7 mouse cellular contexts compared by ENCODE assay signal in the genomic region with DNA sequence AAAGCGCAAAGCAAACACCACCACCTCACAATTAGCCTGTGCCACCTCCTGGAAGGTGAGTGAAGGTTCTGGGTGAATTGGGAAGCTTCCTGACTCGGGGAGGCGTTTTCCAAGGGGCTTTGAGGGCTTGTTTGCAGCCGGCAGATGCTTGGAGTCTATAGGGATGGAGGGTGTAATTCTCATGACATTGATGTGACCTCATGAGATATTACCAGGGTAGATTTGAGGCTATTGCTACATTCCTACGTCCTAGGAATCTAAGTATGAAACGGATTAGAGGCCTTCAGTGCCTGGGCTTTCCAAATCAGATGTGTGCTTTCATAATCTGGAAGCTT.
"Had no signal": no experiment of that assay in that cellular context is flagged by ENCODE, and none has a peak within 500 bp of the region (broad histone marks: within the 10 kb centered on the region; RNA-seq: fewer than 3 reads in every experiment).

No protein-coding gene starts in this region.

- H3K36me3 ChIP-seq: limb, embryonic 10.5 days; liver, embryonic 15.5 days; midbrain, embryonic 12.5 days had no signal

- H3K9me3 ChIP-seq: limb, embryonic 10.5 days; liver, embryonic 15.5 days; midbrain, embryonic 12.5 days had no signal

- H3K27ac ChIP-seq: limb, embryonic 10.5 days; liver, embryonic 15.5 days; midbrain, embryonic 12.5 days had no signal

- DNase-seq: lung, postnatal 4 days; thymus, postnatal 36 days had no signal

- H3K4me2 ChIP-seq: liver, embryonic 11.5 days; liver, embryonic 15.5 days; lung, embryonic 14.5 days had no signal

- H3K9ac ChIP-seq: liver, embryonic 15.5 days; lung, embryonic 14.5 days; midbrain, embryonic 12.5 days had no signal

- H3K4me3 ChIP-seq: limb, embryonic 10.5 days; liver, embryonic 15.5 days; midbrain, embryonic 12.5 days had no signal

- H3K4me1 ChIP-seq: liver, embryonic 15.5 days had no signal
